7 mouse cellular contexts compared by ENCODE assay signal in the genomic region with DNA sequence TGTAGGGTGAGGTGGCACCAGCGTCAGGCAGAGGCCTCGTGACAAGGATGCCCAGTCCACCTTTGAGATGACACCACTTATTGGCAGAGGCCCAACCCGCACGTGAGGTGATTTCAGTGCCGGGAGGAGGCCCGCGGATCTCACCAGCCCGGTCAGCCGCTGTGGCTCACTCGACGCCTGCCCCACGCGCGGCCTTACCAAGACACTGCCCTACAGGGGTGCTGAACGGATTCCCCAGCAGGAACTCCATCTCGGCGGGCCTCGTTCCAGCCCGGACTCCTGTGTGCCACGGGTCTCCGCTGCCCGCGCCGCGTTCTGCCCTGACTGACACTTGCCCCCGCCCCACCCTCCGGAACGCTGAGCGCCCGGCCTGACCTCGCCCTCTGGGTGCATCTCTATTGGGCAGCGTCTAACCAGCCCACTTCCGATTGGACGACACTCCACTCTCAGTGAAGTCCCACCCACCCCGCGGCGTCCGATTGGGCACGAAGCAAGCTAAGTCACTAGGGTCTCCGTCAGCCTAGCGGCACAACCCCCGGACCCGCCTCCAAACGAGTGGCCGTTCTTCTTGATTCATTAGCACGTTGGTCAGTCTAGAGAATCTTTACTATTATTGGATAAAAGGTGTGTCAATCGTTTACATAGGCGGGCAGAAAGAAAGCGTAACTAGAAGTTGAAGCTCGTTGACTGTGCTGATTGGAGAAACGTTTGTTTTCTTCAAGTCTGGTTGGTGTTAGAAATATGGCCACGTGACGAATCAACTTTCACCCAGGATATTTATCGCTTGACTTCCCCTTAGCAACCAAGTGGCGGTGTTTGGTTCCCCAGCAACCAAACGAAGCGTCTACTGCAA. TPM values are rescaled to one million over a fixed set of nuclear protein-coding genes. Genes with fewer than 3 reads are reported as not detected.
DNase-seq lines count a peak whose midpoint lies in the region; ATAC-seq lines count a peak whose summit lies in the region.

A gene (minus strand): TSS at position 347 of the 853 bp plus-strand sequence.
A gene (plus strand): TSS at position 771 of the 853 bp plus-strand sequence.

- H3K4me3 ChIP-seq in embryonic facial prominence, embryonic 11.5 days (ENCODE audit: low read depth, low read length), result peak within 1 kb of the TSS; percentile 75
- H3K4me3 ChIP-seq in limb, embryonic 10.5 days, result peak within 1 kb of the TSS; percentile 81
- peak within 1 kb of the TSS; percentile 77 for H3K4me3 ChIP-seq in midbrain, embryonic 13.5 days (replicated peaks)

- H3K9me3 ChIP-seq in embryonic facial prominence, embryonic 11.5 days (replicated peaks; ENCODE audit: control insufficient read depth, low read length), result no peaks in the 10 kb centered on the region
- H3K9me3 ChIP-seq in limb, embryonic 10.5 days (replicated peaks), result no peaks in the 10 kb centered on the region
- H3K9me3 ChIP-seq in midbrain, embryonic 13.5 days, result no peaks in the 10 kb centered on the region

- WGBS in embryonic facial prominence, embryonic 11.5 days, result under 1% methylated on average over 57 of the region's 57 CpGs
- WGBS in limb, embryonic 10.5 days, result under 1% methylated on average over 57 of the region's 57 CpGs
- under 1% methylated on average over 57 of the region's 57 CpGs for WGBS in midbrain, embryonic 13.5 days

- no peaks in the 10 kb centered on the region for H3K27me3 ChIP-seq in embryonic facial prominence, embryonic 11.5 days (ENCODE audit: control insufficient read depth, insufficient read depth, low read length)
- H3K27me3 ChIP-seq in limb, embryonic 10.5 days (ENCODE audit: low read depth, poor library complexity, severe bottlenecking), result no peaks in the 10 kb centered on the region
- H3K27me3 ChIP-seq in midbrain, embryonic 13.5 days, result no peaks in the 10 kb centered on the region

- peak; percentile 100 for ATAC-seq in embryonic facial prominence, embryonic 11.5 days (replicated peaks; ENCODE audit: insufficient number of reproducible peaks, low FRiP score, low TSS enrichment, low read depth)
- peak; percentile 93 for ATAC-seq in granulocyte monocyte progenitor cell, adult 5-6 weeks (replicated peaks; ENCODE audit: poor library complexity, severe bottlenecking)
- peak; percentile 100 for ATAC-seq in midbrain, embryonic 13.5 days

- H3K4me1 ChIP-seq in embryonic facial prominence, embryonic 11.5 days (ENCODE audit: control insufficient read depth, insufficient read depth, low read length), result no peaks in the 10 kb centered on the region
- H3K4me1 ChIP-seq in limb, embryonic 10.5 days, result peaks cover 19% of the 10 kb centered on the region
- peaks cover 28% of the 10 kb centered on the region for H3K4me1 ChIP-seq in midbrain, embryonic 13.5 days (replicated peaks)

- peak; percentile 100 for DNase-seq in adrenal gland, postnatal 14 days
- peak; percentile 100 for DNase-seq in embryonic facial prominence, embryonic 11.5 days (ENCODE audit: low spot score)
- DNase-seq in kidney, adult 11 months, result peak; percentile 100
- DNase-seq in limb, embryonic 10.5 days (ENCODE audit: low spot score), result peak; percentile 98
- DNase-seq in spleen, adult 12 weeks (ENCODE audit: low spot score), result peak; percentile 97

- peak within 1 kb of the TSS; percentile 85 for H3K4me2 ChIP-seq in embryonic facial prominence, embryonic 11.5 days (ENCODE audit: low read depth, low read length)
- H3K4me2 ChIP-seq in midbrain, embryonic 13.5 days (replicated peaks), result peak within 1 kb of the TSS; percentile 95

- H3K27ac ChIP-seq in embryonic facial prominence, embryonic 11.5 days (replicated peaks; ENCODE audit: low read depth, low read length), result no peak within 1 kb of the TSS
- H3K27ac ChIP-seq in limb, embryonic 10.5 days, result peak within 1 kb of the TSS; percentile 79
- peak within 1 kb of the TSS; percentile 66 for H3K27ac ChIP-seq in midbrain, embryonic 13.5 days

- no peaks in the 10 kb centered on the region for H3K36me3 ChIP-seq in embryonic facial prominence, embryonic 11.5 days (replicated peaks; ENCODE audit: control insufficient read depth, insufficient read depth, low read depth, low read length)
- H3K36me3 ChIP-seq in limb, embryonic 10.5 days, result no peaks in the 10 kb centered on the region
- H3K36me3 ChIP-seq in midbrain, embryonic 13.5 days, result no peaks in the 10 kb centered on the region

- peak within 1 kb of the TSS; percentile 67 for H3K9ac ChIP-seq in embryonic facial prominence, embryonic 11.5 days (replicated peaks; ENCODE audit: low read length)
- peak within 1 kb of the TSS; percentile 86 for H3K9ac ChIP-seq in midbrain, embryonic 13.5 days (replicated peaks)

RNA-seq across cellular contexts. Expression of the first gene that starts in this region (rescaled TPM):
- total RNA-seq in adrenal gland, postnatal 14 days (2021), result 55.9 and 65.0 TPM in 2 replicates
- 9.0 and 11.5 TPM in 2 replicates for polyA plus RNA-seq in embryonic facial prominence, embryonic 11.5 days (2014; fragmentation: Nextera tagmentation; extraction: Ambion mirVana)
- total RNA-seq in granulocyte monocyte progenitor cell, adult 5-6 weeks (2014; fragmentation: Nextera tagmentation), result 14.1 and 16.8 TPM in 2 replicates
- total RNA-seq in granulocyte monocyte progenitor cell, adult 5-6 weeks (2017), result 3.3 and 5.0 TPM in 2 replicates
- 12.6 and 18.9 TPM in 2 replicates for polyA plus RNA-seq in limb, embryonic 10.5 days (2016; fragmentation: Nextera tagmentation; extraction: Ambion mirVana)
- polyA plus RNA-seq in midbrain, embryonic 13.5 days (2015; fragmentation: Nextera tagmentation; extraction: Ambion mirVana), result 47.8 and 50.1 TPM in 2 replicates

RNA-seq across cellular contexts. Expression of the second gene that starts in this region (rescaled TPM):
- total RNA-seq in adrenal gland, postnatal 14 days (2021), result 1.6 TPM in 2 replicates
- 1.3 and 2.2 TPM in 2 replicates for polyA plus RNA-seq in embryonic facial prominence, embryonic 11.5 days (2014; fragmentation: Nextera tagmentation; extraction: Ambion mirVana)
- total RNA-seq in granulocyte monocyte progenitor cell, adult 5-6 weeks (2014; fragmentation: Nextera tagmentation), result 1.8 TPM in 1 of 2 replicates, not detected in the other
- total RNA-seq in granulocyte monocyte progenitor cell, adult 5-6 weeks (2017), result 0.52 and 1.2 TPM in 2 replicates
- 1.0 and 1.1 TPM in 2 replicates for polyA plus RNA-seq in limb, embryonic 10.5 days (2016; fragmentation: Nextera tagmentation; extraction: Ambion mirVana)
- polyA plus RNA-seq in midbrain, embryonic 13.5 days (2015; fragmentation: Nextera tagmentation; extraction: Ambion mirVana), result 4.3 and 5.1 TPM in 2 replicates
